Mouse (Mus musculus) MEL (cell line): ENCODE data around the gene Car4. TPM values are rescaled to one million over a fixed set of nuclear protein-coding genes. Genes with fewer than 3 reads are reported as not detected.

Source experiments
- DNase-seq: peaks from one replicate; pipeline ENCODE4 v3.0.0; 2011; ENCODE audit warnings: low read depth, low spot score
- H3K27ac ChIP-seq: 2 replicates; pipeline ENCODE4 v1.5.1; 2012; ENCODE audit warnings: low read depth, mild to moderate bottlenecking, control low read depth, low read length, moderate library complexity; ENCODE audit not compliant: control insufficient read depth
- H3K27me3 ChIP-seq, 2 experiments: fragments of 150-350 bp in 1 of 2; sonication (generic) in 1 of 2; 2 replicates each; pipeline ENCODE4 v1.6.1; 2012; ENCODE audit warnings: low read length in 2 of 2, mild to moderate bottlenecking in 2 of 2, improper control_type of control experiment in 1 of 2, moderate library complexity in 1 of 2; ENCODE audit not compliant: insufficient read depth in 2 of 2, control insufficient read depth in 1 of 2
- H3K36me3 ChIP-seq, 2 experiments: 2 replicates each; pipeline ENCODE4 v1.6.1; 2012 to 2014; ENCODE audit warnings: low read length in 2 of 2, improper control_type of control experiment in 1 of 2, inconsistent platforms in 1 of 2, mild to moderate bottlenecking in 1 of 2; ENCODE audit not compliant: insufficient read depth in 2 of 2, control insufficient read depth in 1 of 2
- H3K4me1 ChIP-seq, 2 experiments: fragments of 150-350 bp in 1 of 2; sonication (generic) in 1 of 2; 2 replicates each; pipeline ENCODE4 v1.6.1; 2012; ENCODE audit warnings: low read length in 2 of 2, improper control_type of control experiment in 1 of 2, mild to moderate bottlenecking in 1 of 2; ENCODE audit not compliant: insufficient read depth in 2 of 2, control insufficient read depth in 1 of 2
- H3K4me3 ChIP-seq, 2 experiments: fragments of 150-350 bp in 1 of 2; sonication (generic) in 1 of 2; 2 replicates each; pipeline ENCODE4 v1.5.1; 2012; ENCODE audit warnings: low read depth in 2 of 2, low read length in 2 of 2, mild to moderate bottlenecking in 2 of 2, moderate library complexity in 2 of 2, control low read depth in 1 of 2, improper control_type of control experiment in 1 of 2; ENCODE audit not compliant: control insufficient read depth in 1 of 2, insufficient read depth in 1 of 2
- H3K79me2 ChIP-seq: 2 replicates; pipeline ENCODE4 v1.6.1; 2012; ENCODE audit warnings: mild to moderate bottlenecking, low read length, moderate library complexity; ENCODE audit not compliant: control insufficient read depth, poor library complexity, insufficient read depth
- H3K9ac ChIP-seq: 2 replicates; pipeline ENCODE4 v1.6.1; 2012; ENCODE audit warnings: low read depth, mild to moderate bottlenecking, control low read depth, low read length, moderate library complexity; ENCODE audit not compliant: control insufficient read depth, poor library complexity, severe bottlenecking
- H3K9me3 ChIP-seq: fragments of 150-350 bp; sonication (generic); replicated peaks from 2 replicates; pipeline ENCODE4 v1.6.1; 2012; ENCODE audit warnings: mild to moderate bottlenecking, low read length, improper control_type of control experiment, moderate library complexity; ENCODE audit not compliant: insufficient read depth
- CHD2 ChIP-seq: IDR thresholded peaks from 2 replicates; pipeline ENCODE4 v1.6.1; 2011; ENCODE audit warnings: low read length, improper control_type of control experiment
- E2F4 ChIP-seq: IDR thresholded peaks from 2 replicates; pipeline ENCODE4 v1.6.1; 2011; ENCODE audit warnings: low read depth, low read length, improper control_type of control experiment, borderline replicate concordance
- ETS1 ChIP-seq: IDR thresholded peaks from 2 replicates; pipeline ENCODE4 v1.6.1; 2012; ENCODE audit warnings: low read depth, mild to moderate bottlenecking, inconsistent platforms, low read length, improper control_type of control experiment, moderate library complexity
- HCFC1 ChIP-seq: IDR thresholded peaks from 2 replicates; pipeline ENCODE4 v1.6.1; 2012; ENCODE audit warnings: low read depth, mild to moderate bottlenecking, inconsistent platforms, low read length, improper control_type of control experiment, moderate library complexity
- JUND ChIP-seq: IDR thresholded peaks from 2 replicates; pipeline ENCODE4 v1.6.1; 2011; ENCODE audit warnings: low read depth, mild to moderate bottlenecking, improper control_type of control experiment, low read length
- KAT2A ChIP-seq: conservative IDR thresholded peaks from 2 replicates; pipeline ENCODE4 v1.6.1; 2012; ENCODE audit warnings: low read depth, low read length, improper control_type of control experiment, inconsistent platforms
- MYC ChIP-seq: IDR thresholded peaks from 2 replicates; pipeline ENCODE4 v1.6.1; 2011; ENCODE audit warnings: low read depth, mild to moderate bottlenecking, low read length, improper control_type of control experiment, moderate library complexity
- NRF1 ChIP-seq: IDR thresholded peaks from 2 replicates; pipeline ENCODE4 v1.6.1; 2014; ENCODE audit warnings: low read depth, mild to moderate bottlenecking, inconsistent platforms, low read length, improper control_type of control experiment, moderate library complexity; ENCODE audit not compliant: poor library complexity, insufficient read depth, severe bottlenecking
- POLR2AphosphoS2 ChIP-seq: IDR thresholded peaks from 2 replicates; pipeline ENCODE4 v1.6.1; 2011; ENCODE audit warnings: low read length, improper control_type of control experiment
- RAD21 ChIP-seq: IDR thresholded peaks from 2 replicates; pipeline ENCODE4 v1.6.1; 2011; ENCODE audit warnings: mild to moderate bottlenecking, low read depth, low read length, improper control_type of control experiment
- RCOR1 ChIP-seq: IDR thresholded peaks from 2 replicates; pipeline ENCODE4 v1.6.1; 2012; ENCODE audit warnings: low read depth, mild to moderate bottlenecking, inconsistent platforms, low read length, improper control_type of control experiment
- SMC3 ChIP-seq: IDR thresholded peaks from 2 replicates; pipeline ENCODE4 v1.6.1; 2011; ENCODE audit warnings: low read depth, low read length, improper control_type of control experiment
- TCF12 ChIP-seq: IDR thresholded peaks from 2 replicates; pipeline ENCODE4 v1.6.1; 2014; ENCODE audit warnings: low read depth, mild to moderate bottlenecking, inconsistent platforms, low read length, improper control_type of control experiment, moderate library complexity
- UBTF ChIP-seq: IDR thresholded peaks from 2 replicates; pipeline ENCODE4 v1.6.1; 2012; ENCODE audit warnings: low read depth, mild to moderate bottlenecking, inconsistent platforms, low read length, improper control_type of control experiment, moderate library complexity, borderline replicate concordance; ENCODE audit not compliant: insufficient read depth
- USF2 ChIP-seq, 2 experiments: IDR thresholded peaks; 2 replicates each; pipeline ENCODE4 v1.6.1; 2011 to 2012; ENCODE audit warnings: improper control_type of control experiment in 2 of 2, low read length in 2 of 2, borderline replicate concordance in 1 of 2, inconsistent platforms in 1 of 2, low read depth in 1 of 2, mild to moderate bottlenecking in 1 of 2; ENCODE audit not compliant: insufficient read depth in 1 of 2
- ZC3H11A ChIP-seq: IDR thresholded peaks from 2 replicates; pipeline ENCODE4 v1.6.1; 2012; ENCODE audit warnings: low read depth, mild to moderate bottlenecking, inconsistent platforms, low read length, improper control_type of control experiment
- ZNF384 ChIP-seq: IDR thresholded peaks from 2 replicates; pipeline ENCODE4 v1.6.1; 2012; ENCODE audit warnings: low read depth, mild to moderate bottlenecking, inconsistent platforms, low read length, improper control_type of control experiment
- polyA plus RNA-seq, 2 experiments: library from polyadenylated mRNA; stranded (reverse) in 1 of 2; unstranded in 1 of 2; fragments of >175 nt in 1 of 2; fragments of >200 nt in 1 of 2; gene quantifications; 2 replicates each; pipeline versions ENCODE4 v1.2.1 to v1.2.4; 2012; ENCODE audit warnings: low replicate concordance in 2 of 2, low read depth in 1 of 2; ENCODE audit not compliant: insufficient read length in 2 of 2, insufficient read depth in 1 of 2, missing spikeins in 1 of 2
- total RNA-seq: library from RNA; depleted of rRNA; stranded (reverse); fragments of 300-350 nt; gene quantifications from 2 replicates; pipeline ENCODE4 v1.2.3, GENCODE M21; 2012

The Car4 gene
- total and polyA plus RNA-seq, 3 experiments: not detected

- no peak overlapping the region for H3K9ac ChIP-seq
- H3K4me3 ChIP-seq: no peak overlapping the region
- DNase-seq: no peak
- no peaks in the 10 kb centered on the region for H3K79me2 ChIP-seq
- H3K27me3 ChIP-seq: peaks cover 0 to 1% of the 10 kb centered on the region in 2 experiments; a peak in 2 of 4 replicates
- TF ChIP-seq KAT2A: no peak
- H3K27ac ChIP-seq: no peak overlapping the region
- H3K4me1 ChIP-seq: no peaks in the 10 kb centered on the region
- H3K36me3 ChIP-seq: no peaks in the 10 kb centered on the region
- H3K9me3 ChIP-seq: no peaks in the 10 kb centered on the region
These were observed 6.0 kb downstream of the Car4 start for GRCm38 (mm10) chr11:84963556-84963955.

DNA sequence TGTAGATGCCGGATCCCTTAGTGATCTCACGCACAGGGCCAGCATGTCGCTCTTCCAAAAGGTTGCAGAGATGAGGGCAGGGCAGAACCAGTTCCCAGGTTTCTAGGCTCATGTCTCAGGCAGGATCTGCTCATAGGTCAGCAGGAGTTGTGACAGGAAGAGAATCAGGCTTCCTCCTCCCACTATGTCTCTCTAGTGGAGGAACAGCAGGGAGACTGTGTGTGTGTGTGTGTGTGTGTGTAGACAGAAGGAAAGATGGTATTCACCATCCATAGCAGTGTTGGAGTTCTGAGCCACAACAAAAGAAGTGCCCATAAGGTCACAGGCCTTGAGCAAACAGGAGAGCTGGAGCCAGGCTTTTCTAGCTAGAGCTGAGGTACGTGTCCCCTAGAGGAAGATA, 9.1 kb downstream of the Car4 start:
- no peaks in the 10 kb centered on the region for H3K4me1 ChIP-seq
- H3K36me3 ChIP-seq: no peaks in the 10 kb centered on the region
- peaks cover 1 to 2% of the 10 kb centered on the region in 2 experiments; a peak in 2 of 4 replicates for H3K27me3 ChIP-seq
- H3K79me2 ChIP-seq: no peaks in the 10 kb centered on the region
- DNase-seq: no peak
- no peak overlapping the region for H3K27ac ChIP-seq
- no peaks in the 10 kb centered on the region for H3K9me3 ChIP-seq
- no peak for TF ChIP-seq NRF1
- TF ChIP-seq USF2 (IDR thresholded peaks at IDR 0.05; ENCODE audit: borderline replicate concordance in 1 of 2, insufficient read depth in 1 of 2, low read depth in 1 of 2, low read length in 2 of 2): no peak
- no peak for TF ChIP-seq ETS1
- no peak for TF ChIP-seq POLR2AphosphoS2
- TF ChIP-seq JUND: no peak
- no peak for TF ChIP-seq SMC3
- TF ChIP-seq E2F4: no peak
- TF ChIP-seq RAD21: no peak
- TF ChIP-seq UBTF: no peak
- no peak for TF ChIP-seq HCFC1
- TF ChIP-seq TCF12: no peak
- no peak overlapping the region for H3K4me3 ChIP-seq
- no peak overlapping the region for H3K9ac ChIP-seq

- H3K27ac ChIP-seq: no peak overlapping the region
- peaks cover 1 to 2% of the 10 kb centered on the region in 2 experiments; a peak in 2 of 4 replicates for H3K27me3 ChIP-seq
- H3K4me1 ChIP-seq: no peaks in the 10 kb centered on the region
- H3K9ac ChIP-seq: no peak overlapping the region
- TF ChIP-seq RAD21: no peak
- TF ChIP-seq ZNF384: no peak
- TF ChIP-seq UBTF: no peak
- no peak for TF ChIP-seq RCOR1
- no peak for TF ChIP-seq KAT2A
- no peak for TF ChIP-seq TCF12
- no peak for TF ChIP-seq MYC
- no peak for TF ChIP-seq ZC3H11A
- TF ChIP-seq CHD2: no peak
- no peak for TF ChIP-seq ETS1
- H3K36me3 ChIP-seq: no peaks in the 10 kb centered on the region
- no peak overlapping the region for H3K4me3 ChIP-seq
- no peaks in the 10 kb centered on the region for H3K9me3 ChIP-seq
- H3K79me2 ChIP-seq: no peaks in the 10 kb centered on the region
- no peak for DNase-seq
These were observed 9.5 kb downstream of the Car4 start for GRCm38 (mm10) chr11:84967113-84967512.
